Mouse (Mus musculus): Measurements from ENCODE around the gene Hist1h2ae.
"Not testable (repeated sequence)": the region's sequence is repeated elsewhere in the genome, so short reads cannot be mapped to it uniquely, and the experiment has no call there.

The Hist1h2ae gene

GRCm38 (mm10) chr13:23541497-23541896, 29.5 kb downstream of the Hist1h2ae start:
- DNase-seq (ENCODE audit: low spot score): no peak

GRCm38 (mm10) chr13:23539821-23540220, 31.2 kb downstream of the Hist1h2ae start:
- DNase-seq (ENCODE audit: low spot score): not testable (repeated sequence)

- DNase-seq (ENCODE audit: low spot score): no peak
Measured at GRCm38 (mm10) chr13:23538249-23538648, 32.8 kb downstream of the Hist1h2ae start.

GRCm38 (mm10) chr13:23537006-23537710, 33.9 kb downstream of the Hist1h2ae start:
- DNase-seq (ENCODE audit: low spot score): no peak

- no peak for DNase-seq (ENCODE audit: low spot score)
Measured at GRCm38 (mm10) chr13:23536076-23536822, 34.8 kb downstream of the Hist1h2ae start.

- peak; percentile 91 for DNase-seq (ENCODE audit: low spot score)
Measured at GRCm38 (mm10) chr13:23535137-23536075, 35.6 kb downstream of the Hist1h2ae start, which contains the start of gene Hist1h3g. Hist1h3g (plus strand) TSS chr13:23535422.

GRCm38 (mm10) chr13:23534368-23535131, 36.5 kb downstream of the Hist1h2ae start:
- DNase-seq (ENCODE audit: low spot score): no peak

- DNase-seq (ENCODE audit: low spot score): peak; percentile 80
Measured at GRCm38 (mm10) chr13:23533560-23534367, 37.3 kb downstream of the Hist1h2ae start, which contains the start of gene Hist1h2af. Hist1h2af (plus strand) TSS chr13:23533906.

GRCm38 (mm10) chr13:23532262-23533075, 38.6 kb downstream of the Hist1h2ae start:
- no peak for DNase-seq (ENCODE audit: low spot score)

GRCm38 (mm10) chr13:23530901-23531875, 39.8 kb downstream of the Hist1h2ae start, which contains the start of gene Hist1h4h:
Hist1h4h (plus strand) TSS chr13:23531050.
- DNase-seq (ENCODE audit: low spot score): peak; percentile 98

GRCm38 (mm10) chr13:23530181-23530900, 40.7 kb downstream of the Hist1h2ae start:
- peak; percentile 80 for DNase-seq (ENCODE audit: low spot score)

GRCm38 (mm10) chr13:23529480-23530165, 41.4 kb downstream of the Hist1h2ae start:
- no peak for DNase-seq (ENCODE audit: low spot score)

GRCm38 (mm10) chr13:23529005-23529404, 42.0 kb downstream of the Hist1h2ae start:
- DNase-seq (ENCODE audit: low spot score): no peak

GRCm38 (mm10) chr13:23526312-23526711, 44.7 kb downstream of the Hist1h2ae start:
- DNase-seq (ENCODE audit: low spot score): peak; percentile 96

- no peak for DNase-seq (ENCODE audit: low spot score)
Measured at GRCm38 (mm10) chr13:23525901-23526300, 45.1 kb downstream of the Hist1h2ae start.

- peak; percentile 63 for DNase-seq (ENCODE audit: low spot score)
Measured at GRCm38 (mm10) chr13:23524654-23525053, 46.4 kb downstream of the Hist1h2ae start.

- no peak for DNase-seq (ENCODE audit: low spot score)
Measured at GRCm38 (mm10) chr13:23523976-23524375, 47.0 kb downstream of the Hist1h2ae start.

Data from layer of hippocampus, adult 11-12 months (tissue).